Mouse (Mus musculus) liver, embryonic 13.5 days (tissue): Measurements from ENCODE around the gene Hephl1. TPM values are rescaled to one million over a fixed set of nuclear protein-coding genes. Genes with fewer than 3 reads are reported as not detected.

Source experiments
- ATAC-seq: fragments of 200-750 bp; cut with Nextera tagmentation; 2 replicates; pipeline ENCODE4 v1.8.0; 2017; ENCODE audit warnings: low read depth, mild to moderate bottlenecking, moderate number of reproducible peaks, moderate library complexity
- DNase-seq: peaks from one replicate; pipeline ENCODE4 v3.0.0; 2022
- H3K27ac ChIP-seq: fragments of 300-500 bp; sonication (generic); 2 replicates; pipeline ENCODE4 v1.5.1; 2015; ENCODE audit warnings: moderate library complexity, mild to moderate bottlenecking, inconsistent platforms
- H3K27me3 ChIP-seq: fragments of 300-500 bp; sonication (generic); 2 replicates; pipeline ENCODE4 v1.6.1; 2015; ENCODE audit warnings: mild to moderate bottlenecking, inconsistent platforms
- H3K36me3 ChIP-seq: fragments of 300-500 bp; sonication (generic); 2 replicates; pipeline ENCODE4 v1.6.1; 2015; ENCODE audit warnings: mild to moderate bottlenecking, inconsistent platforms
- H3K4me1 ChIP-seq: fragments of 300-500 bp; sonication (generic); replicated peaks from 2 replicates; pipeline ENCODE4 v1.6.1; 2015; ENCODE audit warnings: inconsistent platforms
- H3K4me2 ChIP-seq: fragments of 300-500 bp; sonication (generic); 2 replicates; pipeline ENCODE4 v1.6.1; 2015; ENCODE audit warnings: inconsistent platforms, mild to moderate bottlenecking, moderate library complexity
- H3K4me3 ChIP-seq: fragments of 300-500 bp; sonication (generic); replicated peaks from 2 replicates; pipeline ENCODE4 v1.5.1; 2015; ENCODE audit warnings: mild to moderate bottlenecking, inconsistent platforms
- H3K9ac ChIP-seq: fragments of 300-500 bp; sonication (generic); 2 replicates; pipeline ENCODE4 v1.6.1; 2015; ENCODE audit warnings: mild to moderate bottlenecking, inconsistent platforms
- H3K9me3 ChIP-seq: fragments of 300-500 bp; sonication (generic); replicated peaks from 2 replicates; pipeline ENCODE4 v1.6.1; 2016; ENCODE audit warnings: inconsistent platforms
- WGBS: fragments of 180-500 bp; shearing (Covaris S2); methylation state at CpG from one replicate; pipeline ENCODE4 v1.1.7; 2015; ENCODE audit not compliant: insufficient replicate concordance; 5-methylcytosine and 5-hydroxymethylcytosine counted together
- polyA plus RNA-seq: library from polyadenylated mRNA; unstranded; fragments of >200 nt; fragmentation: Nextera tagmentation; extraction: Ambion mirVana; gene quantifications from 2 replicates; pipeline ENCODE4 v1.2.1, GENCODE M21; 2015

Hephl1 gene
- polyA plus RNA-seq, 1 experiment from 2014 or later = not detected

DNA sequence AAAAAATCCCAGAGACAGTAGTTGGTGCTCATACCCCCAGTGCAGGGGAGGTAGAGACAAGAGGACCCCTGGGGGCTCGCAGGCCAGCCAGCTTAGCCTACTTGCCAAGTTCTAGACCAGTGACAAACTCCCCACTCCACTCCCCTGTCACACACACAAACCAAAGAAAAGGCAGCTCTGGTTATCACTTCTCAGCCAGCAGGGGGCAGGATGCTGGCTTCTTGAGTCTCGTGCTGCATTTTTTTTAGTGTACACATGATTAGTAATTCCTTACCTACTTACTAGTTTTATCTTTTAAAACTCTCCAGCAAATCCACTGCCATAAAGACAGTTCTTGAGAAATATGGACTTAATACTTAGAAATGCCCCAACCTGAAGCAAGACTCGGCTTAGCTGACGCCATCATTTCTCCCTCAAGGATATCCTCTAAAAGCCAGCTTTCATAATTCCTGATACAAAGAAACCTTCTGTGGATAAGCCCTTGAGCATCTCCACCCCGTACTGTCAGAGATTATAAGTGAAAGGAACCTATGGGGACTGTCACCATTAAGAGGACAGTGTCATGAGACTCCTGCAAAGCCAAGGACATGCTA lies 78.2 kb downstream of the Hephl1 start:
- ATAC-seq = no peak
- Histone ChIP-seq H3K27ac (no peak overlapping the region), H3K27me3 (no peaks in the 10 kb centered on the region), H3K9ac (no peak overlapping the region), H3K4me1 (no peaks in the 10 kb centered on the region), H3K4me3 (no peak overlapping the region), H3K9me3 (no peaks in the 10 kb centered on the region), H3K4me2 (no peak overlapping the region), H3K36me3 (no peaks in the 10 kb centered on the region)
- 47% methylated on average over 5 of the region's 5 CpGs for WGBS
- no peak for DNase-seq

DNA sequence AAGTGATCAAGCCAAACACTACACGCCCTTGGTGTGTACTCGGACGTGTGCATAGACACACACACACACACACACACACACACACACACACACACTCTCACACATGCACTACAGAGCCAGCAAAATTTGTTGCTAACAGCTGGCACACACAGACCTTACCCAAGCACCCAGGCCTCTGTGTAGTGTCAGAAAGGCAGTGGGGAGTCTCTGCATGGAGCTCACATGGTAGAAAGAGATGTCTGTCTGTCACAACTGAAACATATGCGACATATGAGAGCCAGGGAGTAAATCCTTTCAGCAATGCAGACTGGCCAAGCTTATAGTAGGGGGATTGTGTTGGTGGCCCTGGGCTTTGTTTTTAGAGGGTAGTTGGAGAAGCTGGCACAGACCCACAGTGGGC lies 79.1 kb downstream of the Hephl1 start:
- H3K4me2 ChIP-seq = no peak overlapping the region
- WGBS = 68% methylated on average over 4 of the region's 4 CpGs
- no peak for DNase-seq

DNA sequence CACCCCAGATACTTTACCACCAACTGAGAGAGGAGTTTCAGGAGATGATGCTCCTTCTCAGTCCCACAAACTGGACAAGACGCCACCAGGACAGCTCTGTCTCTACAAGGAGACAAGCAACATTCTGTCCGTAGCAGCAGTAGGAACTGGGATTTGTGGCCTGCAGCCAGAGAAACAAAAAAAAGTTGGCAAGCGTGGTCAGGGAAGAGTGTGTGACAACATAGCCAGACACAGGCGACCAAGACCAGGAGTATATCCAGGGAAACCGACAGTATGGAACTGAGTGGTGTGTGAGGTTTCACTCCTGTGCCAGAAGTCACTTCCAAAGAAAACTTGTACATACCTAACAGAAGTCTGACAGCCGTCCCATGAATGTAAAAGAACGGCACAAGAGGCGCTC lies 81.1 kb downstream of the Hephl1 start:
- Histone ChIP-seq H3K27ac (no peak overlapping the region), H3K9me3 (no peaks in the 10 kb centered on the region), H3K4me2 (no peak overlapping the region), H3K27me3 (no peaks in the 10 kb centered on the region), H3K36me3 (no peaks in the 10 kb centered on the region), H3K4me1 (no peaks in the 10 kb centered on the region), H3K9ac (no peak overlapping the region), H3K4me3 (no peak overlapping the region)
- DNase-seq = no peak
- ATAC-seq = no peak
- 69% methylated on average over 8 of the region's 8 CpGs for WGBS

More for the DNA sequence above, 79.1 kb downstream of the Hephl1 start:
- H3K27ac ChIP-seq = no peak overlapping the region
- H3K4me3 ChIP-seq = no peak overlapping the region
- H3K36me3 ChIP-seq = no peaks in the 10 kb centered on the region
- ATAC-seq = no peak
- no peaks in the 10 kb centered on the region for H3K27me3 ChIP-seq
- no peak overlapping the region for H3K9ac ChIP-seq
- no peaks in the 10 kb centered on the region for H3K9me3 ChIP-seq
- H3K4me1 ChIP-seq = no peaks in the 10 kb centered on the region

DNA sequence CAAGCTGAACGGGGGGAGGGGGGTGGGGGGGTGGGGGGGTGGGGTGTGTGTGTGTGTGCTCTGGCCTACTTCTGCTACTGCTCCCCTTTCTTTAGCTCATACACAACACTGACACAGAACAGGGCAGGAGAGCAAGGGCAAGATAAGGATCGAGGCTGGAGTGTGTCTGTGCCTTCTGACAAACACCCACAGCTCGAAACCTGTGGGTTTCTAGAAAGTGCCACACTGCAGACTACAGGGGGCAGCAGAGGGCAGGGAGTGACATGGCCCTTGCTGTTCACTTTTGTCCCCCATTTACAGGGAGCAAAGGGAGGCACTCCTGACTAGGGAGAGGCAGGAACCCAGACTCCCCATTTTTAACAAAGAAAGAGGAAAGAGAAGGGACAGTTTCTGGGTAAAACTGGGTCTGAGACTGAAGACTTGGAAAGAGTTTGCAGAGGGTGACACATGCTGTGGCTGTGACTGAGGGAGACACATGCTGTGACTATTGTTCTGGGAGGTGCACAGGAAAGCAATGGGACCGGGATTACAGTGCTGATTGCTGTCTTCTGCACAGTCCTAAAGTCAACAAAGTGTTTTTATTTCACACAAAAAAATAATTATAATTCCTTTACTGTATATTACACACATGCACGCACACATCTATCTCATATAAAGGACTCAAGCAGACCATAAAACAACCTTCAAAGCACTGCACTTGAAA lies 82.7 kb downstream of the Hephl1 start:
- H3K4me3 ChIP-seq = no peak overlapping the region
- H3K36me3 ChIP-seq = no peaks in the 10 kb centered on the region
- H3K27me3 ChIP-seq = no peaks in the 10 kb centered on the region
- H3K9ac ChIP-seq = no peak overlapping the region
- ATAC-seq (peak; percentile 57), DNase-seq (peak; percentile 33)
- H3K4me1 ChIP-seq = no peaks in the 10 kb centered on the region
- H3K4me2 ChIP-seq = no peak overlapping the region
- 39% methylated on average over 5 of the region's 5 CpGs for WGBS
- no peak overlapping the region for H3K27ac ChIP-seq
- no peaks in the 10 kb centered on the region for H3K9me3 ChIP-seq

DNA sequence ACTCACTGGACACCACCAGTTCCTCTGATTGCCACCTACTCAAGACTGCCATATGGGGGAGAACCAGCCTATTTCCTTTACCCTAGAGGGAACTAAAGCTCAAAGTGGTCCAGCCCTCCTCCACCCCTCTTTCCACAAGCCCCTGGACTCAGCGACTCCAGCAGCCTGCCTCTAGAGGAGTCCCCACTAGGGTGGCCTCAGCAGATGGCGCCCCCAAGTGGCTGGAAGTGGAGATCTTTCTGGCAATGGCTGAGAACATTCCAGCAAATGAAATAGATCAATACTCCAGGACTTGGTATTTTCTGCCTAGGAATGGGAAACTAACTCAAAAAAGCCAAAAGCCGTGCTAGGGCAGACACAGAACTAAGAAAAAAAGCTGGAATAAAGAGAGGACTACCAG lies 84.2 kb downstream of the Hephl1 start:
- no peak overlapping the region for H3K9ac ChIP-seq
- H3K4me3 ChIP-seq = no peak overlapping the region
- H3K4me2 ChIP-seq = no peak overlapping the region
- ATAC-seq (no peak), DNase-seq (no peak)
- H3K27me3 ChIP-seq = no peaks in the 10 kb centered on the region
- 39% methylated on average over 3 of the region's 3 CpGs for WGBS
- H3K36me3 ChIP-seq = no peaks in the 10 kb centered on the region
- H3K27ac ChIP-seq = no peak overlapping the region
- no peaks in the 10 kb centered on the region for H3K9me3 ChIP-seq
- no peaks in the 10 kb centered on the region for H3K4me1 ChIP-seq

DNA sequence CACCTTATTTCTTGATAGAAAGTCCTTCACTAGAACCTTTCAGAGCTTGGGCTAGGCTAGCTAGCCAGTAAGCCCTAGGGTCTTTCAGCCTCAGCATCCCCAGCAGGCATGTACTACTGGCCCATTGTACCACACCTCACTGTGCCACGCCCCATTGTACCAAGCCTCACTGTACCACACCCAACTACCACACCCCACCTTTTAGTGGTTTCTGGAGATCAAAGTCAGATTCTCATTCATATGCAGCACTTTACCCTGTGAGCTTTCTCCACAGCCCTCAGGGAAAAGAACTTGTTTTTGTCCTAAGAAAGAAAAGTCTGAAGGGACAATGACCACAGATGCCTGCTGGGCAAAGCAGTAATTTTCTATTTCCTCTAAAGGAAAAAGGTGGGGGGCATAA lies 88.9 kb downstream of the Hephl1 start:
- DNase-seq = no peak
- Histone ChIP-seq H3K9ac (no peak overlapping the region), H3K4me2 (no peak overlapping the region), H3K4me3 (no peak overlapping the region), H3K36me3 (no peaks in the 10 kb centered on the region), H3K27ac (no peak overlapping the region), H3K27me3 (no peaks in the 10 kb centered on the region), H3K9me3 (no peaks in the 10 kb centered on the region), H3K4me1 (peaks cover 12% of the 10 kb centered on the region)
- no peak for ATAC-seq
- WGBS = 48% methylated on average over 1 of the region's 1 CpGs

DNA sequence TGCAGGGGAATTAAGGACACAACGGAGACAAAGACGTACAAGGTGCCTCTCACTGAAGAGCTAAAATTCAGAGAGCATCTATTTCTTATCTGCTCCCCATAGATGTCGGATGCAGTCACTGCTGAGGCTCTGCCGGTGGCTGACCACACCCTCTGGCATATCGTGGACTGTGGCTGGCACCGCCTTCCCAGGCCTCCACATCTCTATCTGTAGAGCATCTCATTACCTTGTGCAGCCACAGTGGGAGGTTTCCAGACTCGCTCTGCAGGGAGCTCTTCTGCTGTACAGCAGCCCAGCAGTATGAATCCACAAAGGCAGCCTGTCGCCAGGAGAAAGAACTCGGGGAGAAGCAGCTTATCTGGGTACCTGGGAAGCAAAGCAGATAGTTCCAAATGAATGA lies 90.8 kb downstream of the Hephl1 start:
- WGBS = 34% methylated on average over 9 of the region's 9 CpGs
- peaks cover 20% of the 10 kb centered on the region for H3K4me1 ChIP-seq
- no peak overlapping the region for H3K4me2 ChIP-seq
- H3K9me3 ChIP-seq = no peaks in the 10 kb centered on the region
- no peaks in the 10 kb centered on the region for H3K36me3 ChIP-seq
- no peak overlapping the region for H3K27ac ChIP-seq
- no peaks in the 10 kb centered on the region for H3K27me3 ChIP-seq
- H3K4me3 ChIP-seq = no peak overlapping the region
- peak; percentile 46; the same call in 1 of the 2 replicates for ATAC-seq
- DNase-seq = no peak
- no peak overlapping the region for H3K9ac ChIP-seq

DNA sequence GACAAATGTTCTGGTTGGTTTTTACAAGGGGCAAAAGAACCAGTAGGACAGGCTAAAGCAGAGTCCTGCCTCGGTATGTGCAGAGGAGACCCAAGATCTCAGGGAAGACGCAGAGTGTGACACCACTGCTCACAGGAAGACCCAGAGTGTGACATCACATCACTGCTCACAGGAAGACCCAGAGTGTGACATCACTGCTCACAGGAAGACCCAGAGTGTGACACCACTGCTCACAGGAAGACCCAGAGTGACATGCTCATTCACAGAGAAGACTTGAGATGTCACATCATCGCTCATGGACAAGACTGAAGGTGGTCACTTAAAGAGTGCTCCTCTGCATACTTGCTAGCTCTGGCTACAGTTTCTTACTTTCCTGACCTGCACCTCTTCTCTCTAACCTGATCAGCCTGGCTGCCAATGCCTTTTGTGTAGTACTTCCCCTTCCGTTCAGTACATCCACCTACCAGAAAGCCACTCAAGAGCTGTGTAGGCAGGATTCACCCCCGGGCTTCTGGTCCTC lies 91.3 kb downstream of the Hephl1 start:
- Histone ChIP-seq H3K36me3 (no peaks in the 10 kb centered on the region), H3K9ac (no peak overlapping the region), H3K27ac (no peak overlapping the region), H3K27me3 (no peaks in the 10 kb centered on the region), H3K4me1 (peaks cover 20% of the 10 kb centered on the region), H3K4me3 (no peak overlapping the region), H3K4me2 (no peak overlapping the region), H3K9me3 (no peaks in the 10 kb centered on the region)
- WGBS = 61% methylated on average over 5 of the region's 5 CpGs
- DNase-seq (no peak), ATAC-seq (no peak)

DNA sequence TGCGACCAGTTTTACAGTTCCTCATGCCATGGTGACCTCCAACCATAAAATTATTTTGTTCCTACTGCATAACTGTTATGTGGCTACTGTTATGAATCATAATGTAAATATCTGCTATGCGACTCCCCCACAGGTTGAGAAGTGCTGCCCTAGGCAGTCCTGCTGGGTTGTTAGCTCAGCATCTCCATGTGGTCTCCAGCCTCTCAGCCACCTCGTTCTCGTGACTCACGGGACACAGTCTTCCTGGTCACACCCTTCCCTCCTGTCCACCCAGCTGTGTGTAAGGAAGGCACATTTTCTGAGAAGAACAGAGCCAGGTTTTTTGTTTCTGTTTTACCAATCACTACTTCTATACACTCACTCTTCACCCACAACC lies 93.2 kb downstream of the Hephl1 start:
- no peak for ATAC-seq
- Histone ChIP-seq H3K27me3 (no peaks in the 10 kb centered on the region), H3K4me2 (no peak overlapping the region), H3K9me3 (no peaks in the 10 kb centered on the region), H3K4me1 (peaks cover 20% of the 10 kb centered on the region), H3K4me3 (no peak overlapping the region), H3K27ac (no peak overlapping the region), H3K9ac (no peak overlapping the region), H3K36me3 (no peaks in the 10 kb centered on the region)
- DNase-seq = no peak
- 46% methylated on average over 5 of the region's 5 CpGs for WGBS

DNA sequence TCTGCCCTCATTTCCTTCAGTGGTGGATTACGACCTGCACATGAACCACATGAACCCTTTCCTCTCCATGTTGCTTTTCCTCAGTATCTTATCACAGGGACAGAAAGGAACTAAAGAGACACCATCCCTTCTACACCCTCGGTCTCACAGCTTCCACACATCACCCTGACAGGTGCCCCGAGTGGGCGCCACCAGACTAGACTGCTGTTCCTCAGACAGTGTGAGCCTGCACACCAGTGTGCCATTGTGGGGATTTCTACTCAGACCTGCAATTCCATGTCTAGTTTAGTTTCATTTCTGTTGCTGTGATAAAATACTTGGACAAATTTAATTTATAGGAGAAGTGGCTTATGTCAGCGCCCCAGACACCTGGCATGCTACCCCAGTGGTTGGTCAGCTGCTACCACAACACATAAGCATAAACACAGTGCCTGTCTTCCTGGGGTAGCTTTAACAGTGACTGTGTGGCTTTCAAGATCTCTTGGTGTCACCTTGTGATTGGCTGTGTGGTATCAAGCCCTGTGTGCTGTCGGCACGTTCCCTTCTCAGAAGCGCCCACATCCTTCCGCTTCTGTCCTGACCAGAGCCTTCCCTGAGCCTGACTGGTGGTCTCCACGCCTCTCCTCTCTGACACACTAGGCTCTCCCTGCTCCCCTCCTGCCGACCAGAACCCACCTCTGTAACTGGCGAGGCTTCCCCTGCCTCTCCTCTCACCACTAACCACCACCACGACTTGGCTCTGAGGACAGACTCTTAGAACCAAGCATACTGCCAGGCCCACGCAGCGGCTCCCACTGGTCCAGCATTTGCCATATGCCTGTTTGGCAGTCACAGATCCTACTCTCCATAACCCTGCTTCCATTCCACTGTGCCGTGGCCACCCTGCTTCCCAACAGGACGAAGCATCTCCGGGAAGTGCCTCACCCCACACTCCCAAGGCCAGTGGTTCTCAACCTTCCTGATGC lies 93.8 kb downstream of the Hephl1 start:
- Histone ChIP-seq H3K27ac (no peak overlapping the region; the same call in 1 of the 2 replicates), H3K9ac (no peak overlapping the region), H3K27me3 (no peaks in the 10 kb centered on the region), H3K36me3 (no peaks in the 10 kb centered on the region), H3K9me3 (no peaks in the 10 kb centered on the region), H3K4me1 (peaks cover 20% of the 10 kb centered on the region), H3K4me2 (no peak overlapping the region), H3K4me3 (no peak overlapping the region)
- peak; percentile 8 for DNase-seq
- 36% methylated on average over 18 of the region's 18 CpGs for WGBS
- peak; percentile 69 for ATAC-seq

DNA sequence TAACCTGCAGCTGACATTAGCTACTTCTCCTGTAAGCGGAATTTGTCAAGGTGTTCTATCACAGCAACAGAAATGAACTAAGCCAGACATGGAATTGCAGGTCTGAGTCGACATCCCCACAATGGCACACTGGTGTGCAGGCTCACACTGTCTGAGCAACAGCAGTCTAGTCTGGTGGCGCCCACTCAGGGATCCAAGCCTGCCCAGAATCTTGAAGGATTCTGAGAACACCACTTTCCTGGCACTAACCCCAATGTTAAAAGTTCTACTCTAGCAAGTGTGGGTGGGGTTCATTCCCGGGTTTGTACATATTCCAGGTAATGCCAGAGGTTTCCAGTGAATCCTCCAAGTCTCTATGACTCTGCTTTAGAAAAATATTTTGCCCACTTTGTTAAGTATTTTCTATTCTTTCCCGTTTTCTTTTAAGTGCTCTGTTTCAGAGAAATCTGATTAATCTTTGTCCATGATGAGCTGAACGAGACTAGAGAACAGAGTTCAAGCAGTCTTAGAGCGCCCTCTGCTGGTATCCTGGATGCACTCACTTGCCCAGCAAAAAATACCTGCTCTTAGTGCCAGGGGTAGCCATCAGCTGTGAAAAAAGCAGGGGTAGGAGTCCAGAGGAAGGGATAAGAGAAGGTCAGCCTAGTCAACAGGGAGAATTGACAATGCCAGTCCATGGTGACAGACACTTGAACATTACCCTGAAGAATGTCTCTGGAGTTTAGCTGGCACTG lies 96.5 kb downstream of the Hephl1 start:
- no peaks in the 10 kb centered on the region for H3K9me3 ChIP-seq
- peaks cover 12% of the 10 kb centered on the region for H3K4me1 ChIP-seq
- H3K36me3 ChIP-seq = no peaks in the 10 kb centered on the region
- H3K9ac ChIP-seq = no peak overlapping the region
- DNase-seq (peak; percentile 42), ATAC-seq (no peak)
- H3K4me2 ChIP-seq = no peak overlapping the region
- H3K27me3 ChIP-seq = no peaks in the 10 kb centered on the region
- H3K4me3 ChIP-seq = no peak overlapping the region
- no peak overlapping the region for H3K27ac ChIP-seq
- WGBS = 42% methylated on average over 7 of the region's 7 CpGs
